Mouse (Mus musculus) small intestine, adult 2 months (tissue): ENCODE results near the gene Adamtsl1. TPM values are rescaled to one million over a fixed set of nuclear protein-coding genes. Genes with fewer than 3 reads are reported as not detected.

Source experiments
- H3K27ac ChIP-seq: fragments of 200-500 bp; 2 replicates; pipeline ENCODE4 v1.5.1; 2012; ENCODE audit warnings: low read depth, low read length, control low read depth, inconsistent platforms; ENCODE audit not compliant: insufficient read depth
- H3K27me3 ChIP-seq: fragments of 200-500 bp; 2 replicates; pipeline ENCODE4 v1.6.1; 2012; ENCODE audit warnings: mild to moderate bottlenecking, moderate library complexity, low read length, inconsistent platforms; ENCODE audit not compliant: control insufficient read depth, insufficient read depth
- H3K36me3 ChIP-seq: fragments of 200-500 bp; 2 replicates; pipeline ENCODE4 v1.6.1; 2012; ENCODE audit warnings: mild to moderate bottlenecking, low read length, control low read depth, inconsistent platforms; ENCODE audit not compliant: control insufficient read depth, insufficient read depth
- H3K4me1 ChIP-seq: fragments of 200-500 bp; 2 replicates; pipeline ENCODE4 v1.6.1; 2012; ENCODE audit warnings: low read length, inconsistent platforms, mixed read lengths; ENCODE audit not compliant: control insufficient read depth, insufficient read depth, insufficient read length
- H3K4me3 ChIP-seq: fragments of 200-500 bp; 2 replicates; pipeline ENCODE4 v1.5.1; 2012; ENCODE audit warnings: low read depth, mild to moderate bottlenecking, control low read depth, inconsistent platforms, low read length, moderate library complexity
- CTCF ChIP-seq: fragments of 200-500 bp; IDR thresholded peaks from 2 replicates; pipeline ENCODE4 v1.5.1; 2012; ENCODE audit warnings: low read depth, mild to moderate bottlenecking, control low read depth, inconsistent platforms, low read length, moderate library complexity, mixed read lengths; ENCODE audit not compliant: insufficient replicate concordance, insufficient read length; ENCODE audit errors: extremely low read depth
- POLR2A ChIP-seq: fragments of 200-500 bp; IDR thresholded peaks from 2 replicates; pipeline ENCODE4 v1.6.1; 2012; ENCODE audit warnings: low read depth, mild to moderate bottlenecking, control low read depth, inconsistent platforms, low read length, moderate library complexity
- WGBS: fragments of 180-500 bp; shearing (Covaris S2); methylation state at CpG from one replicate; pipeline ENCODE4 v1.1.7; 2018; 5-methylcytosine and 5-hydroxymethylcytosine counted together
- polyA plus RNA-seq: library from polyadenylated mRNA; depleted of rRNA; stranded (reverse); fragments of >200 nt; gene quantifications from 2 replicates; pipeline ENCODE4 v1.2.3, GENCODE M21; 2012

Gene Adamtsl1
- polyA plus RNA-seq, 1 experiment = 1.1 TPM

DNA sequence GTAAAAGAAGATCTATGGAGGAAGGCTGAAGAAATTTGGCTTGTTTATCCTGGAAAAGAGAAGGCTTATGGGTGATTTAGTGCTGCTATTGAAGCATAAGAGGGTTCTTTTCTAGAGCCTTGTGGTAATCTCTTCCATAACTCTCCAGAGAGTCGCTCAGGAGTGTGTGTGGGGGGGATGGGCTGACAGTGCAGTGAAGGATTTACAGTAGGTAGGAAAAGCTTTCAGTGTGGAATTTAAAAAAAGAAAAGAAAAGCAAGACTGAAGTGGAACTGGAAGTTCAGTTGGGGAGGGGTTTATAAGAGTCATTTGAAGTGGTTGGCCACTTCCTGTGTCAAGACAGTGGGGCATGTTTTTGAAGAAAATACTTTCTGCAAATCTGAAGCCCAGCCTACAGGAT is 155.8 kb downstream of the Adamtsl1 start:
- Histone ChIP-seq H3K27me3 (no peaks in the 10 kb centered on the region), H3K4me3 (no peak overlapping the region), H3K36me3 (no peaks in the 10 kb centered on the region), H3K4me1 (no peaks in the 10 kb centered on the region), H3K27ac (no peak overlapping the region)
- TF ChIP-seq POLR2A = no peak
- TF ChIP-seq CTCF = no peak
- 44% methylated on average over 1 of the region's 1 CpGs for WGBS

DNA sequence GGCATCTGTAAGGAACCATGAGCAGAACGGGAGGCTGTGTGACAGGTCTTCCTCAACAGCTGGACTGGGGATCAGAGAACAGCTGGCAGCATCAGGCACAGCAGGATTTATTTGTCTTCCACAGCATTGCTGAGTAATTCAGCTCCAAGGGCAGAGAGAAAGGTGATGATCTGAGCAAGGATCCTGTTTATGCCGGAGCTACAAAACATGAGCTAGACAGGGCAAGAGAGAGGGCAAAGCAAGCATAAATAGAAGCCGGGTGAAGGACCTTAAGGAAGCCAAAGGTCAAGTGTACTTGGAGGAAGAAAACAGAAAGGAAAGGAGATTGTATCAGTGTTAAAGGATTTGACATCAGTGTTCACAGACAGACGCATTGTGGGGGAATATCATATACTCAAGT is 158.3 kb downstream of the Adamtsl1 start:
- no peak overlapping the region for H3K4me3 ChIP-seq
- WGBS = 50% methylated on average over 4 of the region's 4 CpGs
- no peaks in the 10 kb centered on the region for H3K27me3 ChIP-seq
- no peak overlapping the region for H3K27ac ChIP-seq
- no peaks in the 10 kb centered on the region for H3K4me1 ChIP-seq
- TF ChIP-seq CTCF = no peak
- no peak for TF ChIP-seq POLR2A
- H3K36me3 ChIP-seq = no peaks in the 10 kb centered on the region

- H3K27ac ChIP-seq = no peak overlapping the region
- H3K27me3 ChIP-seq = no peaks in the 10 kb centered on the region
- no peaks in the 10 kb centered on the region for H3K36me3 ChIP-seq
- no peaks in the 10 kb centered on the region for H3K4me1 ChIP-seq
- no peak overlapping the region for H3K4me3 ChIP-seq
- WGBS = 24% methylated on average over 1 of the region's 1 CpGs
- TF ChIP-seq POLR2A = no peak
- TF ChIP-seq CTCF = no peak
These were observed 163.6 kb downstream of the Adamtsl1 start for GRCm38 (mm10) chr4:85677621-85678020.

DNA sequence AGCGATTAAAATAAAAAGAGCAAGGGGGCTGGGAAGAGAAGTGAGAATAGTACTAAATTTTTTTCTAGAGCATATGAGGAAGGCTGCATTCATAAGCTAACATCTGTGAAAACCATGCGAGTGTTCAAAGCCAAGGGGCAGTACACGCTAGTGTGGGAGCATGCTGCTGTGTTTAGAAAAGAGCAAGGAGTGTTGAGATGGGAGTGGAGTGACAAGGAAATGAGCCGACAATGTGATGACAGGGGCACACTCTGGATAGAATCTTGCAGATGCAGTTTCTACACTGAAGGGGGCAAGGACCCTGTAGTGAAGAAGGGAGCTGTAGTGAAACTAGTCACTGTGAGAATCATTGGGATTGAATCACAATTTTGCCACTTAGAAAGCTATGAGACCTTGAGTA is 172.2 kb downstream of the Adamtsl1 start:
- H3K4me1 ChIP-seq = no peaks in the 10 kb centered on the region
- no peaks in the 10 kb centered on the region for H3K27me3 ChIP-seq
- WGBS = 82% methylated on average over 4 of the region's 4 CpGs
- H3K4me3 ChIP-seq = no peak overlapping the region
- H3K36me3 ChIP-seq = no peaks in the 10 kb centered on the region
- TF ChIP-seq CTCF = no peak
- TF ChIP-seq POLR2A = no peak
- no peak overlapping the region for H3K27ac ChIP-seq

GRCm38 (mm10) chr4:85695237-85695636 is 181.3 kb downstream of the Adamtsl1 start:
- 85% methylated on average over 1 of the region's 1 CpGs for WGBS
- Histone ChIP-seq H3K4me3 (no peak overlapping the region), H3K27me3 (no peaks in the 10 kb centered on the region), H3K4me1 (no peaks in the 10 kb centered on the region), H3K36me3 (no peaks in the 10 kb centered on the region), H3K27ac (no peak overlapping the region)
- no peak for TF ChIP-seq CTCF
- TF ChIP-seq POLR2A = no peak

DNA sequence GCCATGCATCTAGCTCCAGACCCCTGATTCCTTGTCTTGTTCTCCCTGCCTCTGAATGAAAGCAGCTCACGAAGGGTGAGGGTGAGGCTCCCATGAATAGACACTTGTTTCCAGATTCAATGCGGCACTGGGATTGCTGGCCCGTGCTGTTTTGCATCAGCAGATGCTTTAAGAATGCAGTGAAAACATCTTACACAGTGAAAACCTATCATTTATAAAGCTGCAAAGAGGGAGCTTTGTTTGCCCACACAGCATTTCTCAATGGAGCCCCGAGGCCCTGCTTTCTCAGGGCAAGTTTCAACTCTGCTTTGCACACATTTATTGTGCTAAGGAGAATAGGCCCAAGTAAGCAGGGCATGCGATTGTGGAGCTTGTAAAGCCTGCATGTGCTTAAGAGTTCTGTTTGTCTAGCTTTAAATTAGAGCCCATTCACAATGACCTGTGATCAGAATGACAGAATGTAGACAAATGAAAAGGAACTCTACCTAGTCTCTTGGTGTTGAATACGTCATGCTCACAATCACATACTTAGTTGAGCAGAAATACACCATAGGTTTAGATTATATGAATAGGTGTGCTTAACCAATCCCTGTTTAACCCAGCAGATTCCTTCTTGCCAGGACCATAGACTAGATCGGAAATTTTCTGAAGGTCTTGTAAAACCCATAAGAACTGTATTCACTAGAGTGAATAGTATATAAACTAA is 193.5 kb downstream of the Adamtsl1 start:
- Histone ChIP-seq H3K4me3 (no peak overlapping the region), H3K36me3 (no peaks in the 10 kb centered on the region), H3K4me1 (no peaks in the 10 kb centered on the region), H3K27me3 (no peaks in the 10 kb centered on the region), H3K27ac (no peak overlapping the region)
- TF ChIP-seq POLR2A (no peak), CTCF (no peak)
- 63% methylated on average over 7 of the region's 7 CpGs for WGBS

DNA sequence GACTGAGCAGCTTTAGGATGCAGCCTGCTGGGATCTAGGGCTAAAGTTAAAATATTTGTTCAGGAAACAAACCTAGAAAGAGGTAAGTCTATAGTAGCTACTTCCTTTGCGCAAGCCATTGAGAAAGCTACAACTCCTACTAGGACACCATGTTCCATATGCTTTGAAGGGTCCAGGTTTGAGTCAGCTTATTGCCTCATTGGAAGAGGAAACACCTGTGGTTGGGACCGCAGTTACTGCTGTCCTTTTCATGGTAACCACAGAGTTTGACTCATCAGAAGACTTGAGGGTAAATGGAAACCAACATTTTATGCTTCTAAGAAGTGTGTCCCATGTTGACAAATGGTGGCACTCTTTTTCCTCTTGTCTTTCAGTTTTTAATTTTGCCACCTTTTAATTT is 195.7 kb downstream of the Adamtsl1 start:
- Histone ChIP-seq H3K4me1 (no peaks in the 10 kb centered on the region), H3K27me3 (no peaks in the 10 kb centered on the region), H3K36me3 (no peaks in the 10 kb centered on the region), H3K4me3 (no peak overlapping the region), H3K27ac (no peak overlapping the region)
- WGBS = 90% methylated on average over 2 of the region's 2 CpGs
- TF ChIP-seq CTCF (no peak), POLR2A (no peak)

- H3K27ac ChIP-seq = no peak overlapping the region
- TF ChIP-seq POLR2A (no peak), CTCF (no peak)
- no peak overlapping the region for H3K4me3 ChIP-seq
- no peaks in the 10 kb centered on the region for H3K36me3 ChIP-seq
- no peaks in the 10 kb centered on the region for H3K27me3 ChIP-seq
- WGBS = 70% methylated on average over 3 of the region's 3 CpGs
- no peaks in the 10 kb centered on the region for H3K4me1 ChIP-seq
These were observed 211.0 kb downstream of the Adamtsl1 start for GRCm38 (mm10) chr4:85724999-85725398.
